Mouse (Mus musculus): Measurements from ENCODE around the gene Gm20708.

DNA sequence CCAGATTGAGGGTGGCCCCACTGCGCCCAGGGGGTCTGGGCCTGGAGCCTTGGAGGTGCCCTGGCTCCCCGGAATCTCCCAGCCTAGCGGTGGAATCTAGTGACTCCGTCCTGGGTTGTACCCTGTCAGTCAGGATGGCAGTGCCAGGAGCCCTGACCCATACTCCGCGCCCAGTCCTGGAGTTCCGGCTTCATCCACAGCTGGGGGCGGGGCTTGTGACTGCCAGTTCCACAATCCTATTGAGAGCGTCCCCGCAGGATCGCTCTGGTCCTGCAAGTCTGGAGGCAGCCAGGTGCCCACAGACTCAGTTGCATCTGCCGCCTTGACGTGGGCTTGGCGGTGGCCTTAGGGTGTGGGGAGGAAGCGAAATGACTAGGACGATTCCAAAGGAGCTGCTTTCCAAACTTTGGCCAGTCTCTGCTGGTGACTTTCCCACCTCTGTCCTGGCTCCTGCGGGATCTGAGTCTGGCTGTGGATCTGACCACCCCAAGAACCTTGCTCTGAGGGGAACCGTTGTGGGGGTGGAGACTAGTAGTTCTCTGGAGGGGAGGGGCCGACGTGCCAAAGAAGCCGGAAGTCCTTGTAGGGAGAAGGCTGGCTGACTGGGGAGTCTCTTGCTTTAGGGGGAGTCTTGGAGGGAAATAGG, 1.1 kb downstream of the Gm20708 start:
- TF ChIP-seq CTCF (IDR thresholded peaks at IDR 0.05; ENCODE audit: extremely low read depth, insufficient read depth, insufficient read length, insufficient replicate concordance) (no peak), POLR2A (IDR thresholded peaks at IDR 0.05; ENCODE audit: low read depth, low read length) (no peak)

Measured in spleen, adult 2 months (tissue).